Mouse (Mus musculus) adrenal gland, postnatal 4 days (tissue): ENCODE data around the gene Mcat. TPM values are rescaled to one million over a fixed set of nuclear protein-coding genes. Genes with fewer than 3 reads are reported as not detected.
"Not testable (repeated sequence)": the region's sequence is repeated elsewhere in the genome, so short reads cannot be mapped to it uniquely, and the experiment has no call there.

Experiments used
- DNase-seq, 2 experiments: peaks; one replicate each; pipeline ENCODE4 v3.0.0; 2021 to 2022; ENCODE audit warnings: low spot score in 2 of 2, mixed read lengths in 2 of 2
- microRNA-seq: library from miRNA; unstranded; fragments of <30 nt; microRNA quantifications from one replicate; pipeline ENCODE4 v1.2.0, GENCODE M21; 2021
- total RNA-seq, 2 experiments: library from RNA; stranded (reverse); gene quantifications; 2 replicates each; pipeline ENCODE4 v1.2.3; 2021

Gene Mcat
- total RNA-seq, 2 experiments from 2014 or later: 38.1 to 43.3 TPM

DNA sequence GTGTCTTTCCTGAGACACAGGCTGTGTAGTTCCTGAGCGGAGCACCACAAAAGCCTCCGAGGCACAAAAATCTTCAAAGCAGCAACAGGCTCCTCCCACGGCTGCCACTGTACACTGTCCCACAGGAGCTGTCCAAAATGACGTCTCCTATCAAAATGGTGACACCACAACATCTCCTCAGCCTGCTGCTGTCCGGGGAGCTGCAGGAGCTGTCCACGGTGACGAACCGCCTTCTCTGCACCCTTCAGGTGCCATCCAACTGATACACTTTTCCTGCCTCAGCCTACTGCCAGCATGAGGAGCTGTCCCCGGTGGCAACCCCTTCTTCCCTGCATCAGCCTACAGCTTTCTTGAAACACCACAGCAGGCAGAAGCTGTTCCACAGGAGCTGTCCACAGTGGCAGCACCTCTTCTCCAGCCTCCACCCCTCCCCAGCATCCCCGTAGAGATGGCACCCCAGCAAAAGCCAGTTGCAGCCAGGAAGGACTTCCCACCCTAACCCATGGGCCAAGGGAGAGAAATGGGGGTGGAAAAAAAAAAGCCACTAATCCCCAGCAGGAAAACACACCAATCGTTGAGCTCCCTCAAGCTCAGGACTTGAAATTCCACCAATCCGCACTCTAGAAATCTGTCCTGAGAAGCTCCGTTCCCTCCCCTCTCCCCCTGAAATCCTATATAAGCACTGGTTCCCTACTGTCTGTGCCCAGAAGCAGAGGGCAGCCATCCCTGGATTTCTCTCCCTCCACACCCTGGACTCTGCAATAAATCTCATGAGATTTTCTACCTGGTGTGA is 50.9 kb downstream of the Mcat start:
- DNase-seq: no peak

- peak; percentile 89 to 91 for DNase-seq
Measured at GRCm38 (mm10) chr15:83510805-83511405, 52.7 kb downstream of the Mcat start, which contains the start of gene Ttll1. Ttll1 (minus strand) TSS chr15:83510893.

DNA sequence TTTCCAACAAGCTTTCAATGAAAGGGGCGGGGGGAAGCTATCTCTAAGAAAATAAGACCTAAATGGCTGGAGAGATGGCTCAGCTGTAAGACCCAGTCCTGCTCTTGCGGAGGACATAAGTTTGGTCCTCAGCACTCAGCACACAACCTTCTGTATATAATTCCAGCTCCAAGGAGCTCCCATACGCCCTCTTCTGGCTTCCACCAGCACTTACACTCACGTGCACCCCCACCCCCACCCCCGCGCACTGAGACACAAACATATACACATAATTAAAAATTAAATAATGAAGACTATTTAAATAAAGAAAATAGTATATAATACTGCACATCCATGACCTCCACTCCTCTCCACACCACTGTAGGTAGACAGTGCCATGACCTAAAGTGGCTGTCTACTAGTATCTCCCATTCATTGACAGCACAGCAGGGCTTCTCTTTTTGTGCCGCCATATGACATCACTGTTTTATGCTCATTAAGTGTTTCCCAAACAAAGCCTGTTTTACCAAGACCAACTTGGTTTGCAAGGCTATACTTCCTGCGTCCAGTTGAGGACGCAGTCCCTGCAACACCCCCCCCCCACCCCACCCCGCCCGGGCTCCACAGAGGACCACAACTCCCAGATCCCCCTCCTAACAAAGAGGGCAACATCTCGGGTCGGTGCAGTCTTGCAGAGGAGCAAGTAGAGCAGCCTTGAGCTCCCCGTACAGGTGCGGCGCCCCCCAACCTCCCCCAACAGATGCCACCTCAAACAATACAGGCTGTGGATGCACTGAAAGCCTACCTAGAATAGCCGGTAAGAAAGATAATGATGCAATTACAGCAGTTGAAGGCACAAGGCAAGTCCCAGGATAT is 53.4 kb downstream of the Mcat start:
- no peak for DNase-seq

DNA sequence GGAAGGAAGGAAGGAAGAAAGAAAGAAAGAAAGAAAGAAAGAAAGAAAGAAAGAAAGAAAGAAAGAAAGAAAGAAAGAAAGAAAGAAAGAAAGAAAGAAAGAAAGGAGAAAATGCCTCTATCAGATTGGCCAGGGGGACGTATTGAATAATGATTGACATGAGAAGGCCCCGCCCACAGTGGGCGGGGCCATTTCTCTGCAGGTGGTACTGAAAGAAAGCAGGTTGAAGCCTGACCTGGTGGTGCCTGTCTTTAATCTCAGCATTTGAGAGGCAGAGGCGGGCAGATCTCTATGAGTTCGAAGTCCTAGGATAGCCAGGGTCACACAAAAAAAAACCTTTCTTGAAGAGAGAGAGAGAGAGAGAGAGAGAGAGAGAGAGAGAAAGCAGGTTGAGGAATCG is 62.1 kb downstream of the Mcat start:
- DNase-seq: not testable (repeated sequence)

GRCm38 (mm10) chr15:83500352-83500751 is 63.2 kb downstream of the Mcat start:
- no peak for DNase-seq

- DNase-seq: no peak
Measured at GRCm38 (mm10) chr15:83499211-83499755, 64.3 kb downstream of the Mcat start.

GRCm38 (mm10) chr15:83497299-83497698 is 66.3 kb downstream of the Mcat start:
- no peak for DNase-seq

Small RNA genes within 50 kb of the gene (microRNA-seq; reads per million reads assigned to microRNA genes)
- gene Gm24575: not detected

Other genes starting within 250 kb of the Mcat start
- 10 to 100 TPM; 36.0 to 36.7 TPM for gene Arfgap3, start 213.5 kb downstream of the Mcat start, total RNA-seq
- gene Pacsin2, start 99.2 kb downstream of the Mcat start, total RNA-seq: 10 to 100 TPM; 80.4 to 80.7 TPM
- gene Ttll1, start 52.9 kb downstream of the Mcat start, total RNA-seq: 10 to 100 TPM in 1 of 2 experiments, 1 to 10 TPM in 1; 9.8 to 11.3 TPM
- gene Bik, start 36.9 kb downstream of the Mcat start, total RNA-seq: 1 to 10 TPM; 8.2 to 9.1 TPM
- 100 to 1,000 TPM; 168 to 169 TPM for gene Tspo, start 195 bp downstream of the Mcat start, total RNA-seq
- 10 to 100 TPM; 26.1 to 26.8 TPM for gene Ttll12, start 31.4 kb upstream of the Mcat start, total RNA-seq
- gene Scube1, start 161.2 kb upstream of the Mcat start, total RNA-seq: 10 to 100 TPM; 12.2 to 14.5 TPM
- 1 to 10 TPM in 1 of 2 experiments, under 1 TPM in 1; 0.50 to 1.6 TPM for gene Mpped1, start 215.7 kb upstream of the Mcat start, total RNA-seq